Mouse (Mus musculus) 3T3-L1 (cell line): Measurements from ENCODE around the gene Crabp2.

Experiments used
- DNase-seq: peaks from one replicate; pipeline ENCODE4 v3.0.0-alpha.2; 2015; ENCODE audit warnings: low read depth, low spot score

Gene Crabp2

DNA sequence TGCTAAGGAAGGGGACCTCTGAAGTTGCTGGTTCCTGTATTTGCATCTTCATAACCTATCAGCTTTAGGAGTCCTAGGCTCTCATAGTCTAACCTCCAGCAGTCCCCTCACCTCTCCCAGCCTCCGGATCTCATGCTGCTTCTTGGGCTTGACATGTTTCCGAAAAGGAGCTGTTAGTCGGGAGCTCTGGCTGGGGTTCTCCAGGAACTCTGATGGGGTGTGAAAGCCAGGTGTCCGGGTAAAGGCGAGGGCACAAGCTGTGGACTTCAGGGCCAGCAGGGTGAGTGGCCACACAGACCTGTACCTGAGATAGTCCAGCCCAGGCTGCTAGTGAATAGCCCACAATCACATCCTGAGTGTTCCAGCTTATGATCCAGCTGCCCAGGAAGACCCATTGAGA, 21.0 kb upstream of the Crabp2 start:
- no peak for DNase-seq

DNA sequence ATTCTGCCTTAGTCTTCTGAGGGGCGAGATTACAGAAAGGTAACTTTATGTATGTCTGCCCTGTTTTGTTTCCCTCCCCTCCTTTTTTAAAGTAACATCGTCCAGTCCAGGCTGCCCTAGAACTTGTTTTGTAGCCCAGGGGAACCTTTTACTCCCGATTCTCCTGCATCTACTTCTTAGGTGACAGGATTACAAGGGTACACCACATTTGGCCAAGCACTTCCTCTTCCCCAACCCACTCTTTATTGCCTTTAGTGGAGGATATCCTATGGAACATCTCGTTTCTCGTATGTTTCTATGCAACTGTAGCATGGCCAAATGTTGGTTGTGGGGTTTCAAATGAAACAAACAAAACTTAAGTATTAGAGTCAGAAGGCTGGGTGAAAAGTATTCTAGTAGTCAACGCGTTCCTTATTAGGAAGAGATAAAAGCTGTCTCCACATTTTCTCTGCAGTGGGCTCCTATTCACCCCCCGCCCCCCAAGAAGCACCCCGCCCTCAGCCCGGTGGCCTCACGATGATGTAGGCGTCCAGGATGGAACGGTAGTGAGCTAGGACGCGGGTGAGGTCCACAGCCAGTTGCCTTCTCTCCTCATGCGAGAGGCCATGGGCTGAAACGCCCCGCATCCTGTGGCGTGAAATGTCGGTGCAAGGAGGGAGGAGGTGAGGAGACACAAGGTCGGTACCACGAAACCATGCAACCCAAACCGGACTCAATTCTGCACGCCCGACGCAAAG, 19.0 kb upstream of the Crabp2 start:
- DNase-seq = peak; percentile 27

DNA sequence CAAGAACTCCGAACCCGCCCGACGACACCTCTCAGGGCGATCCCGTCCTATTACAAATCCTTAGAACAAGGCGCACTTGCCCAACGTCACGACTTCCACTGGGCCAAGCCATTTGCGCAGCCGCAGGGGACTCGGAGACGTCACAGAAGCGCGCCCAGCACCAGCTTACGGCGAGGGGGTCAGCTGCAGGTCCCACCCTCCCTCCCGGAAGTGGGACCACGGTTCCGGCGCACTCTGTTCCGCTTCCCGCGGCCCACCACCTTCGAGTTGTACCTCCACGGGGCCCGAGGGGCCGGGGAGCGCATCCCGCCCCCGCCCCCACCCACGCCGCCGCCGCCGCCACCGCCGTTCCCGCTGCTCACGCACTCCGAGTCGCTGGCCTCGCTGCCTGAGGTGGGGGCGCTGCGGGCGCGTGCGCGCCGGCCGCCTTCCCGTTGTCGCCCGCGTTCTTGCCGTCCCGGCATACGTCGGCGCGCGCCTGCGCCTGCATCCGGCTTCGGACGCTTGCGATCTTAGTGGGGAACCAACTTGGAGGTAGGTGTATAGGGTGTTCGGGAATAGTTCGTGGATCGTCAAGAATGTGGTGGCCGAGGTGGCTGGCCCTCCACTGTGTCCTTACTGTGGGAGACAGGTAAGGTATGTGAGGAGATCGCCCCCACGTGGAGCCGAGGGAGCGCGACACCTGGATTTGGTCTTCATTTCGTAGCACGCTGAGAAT, 18.2 kb upstream of the Crabp2 start, which contains the start of the genes Isg20l2 and Rrnad1:
TSS of gene Isg20l2 (plus strand) at position 237 of the 718 bp plus-strand sequence.
TSS of gene Rrnad1 (minus strand) at position 640 of the 718 bp plus-strand sequence.
- DNase-seq = peak; percentile 97

DNA sequence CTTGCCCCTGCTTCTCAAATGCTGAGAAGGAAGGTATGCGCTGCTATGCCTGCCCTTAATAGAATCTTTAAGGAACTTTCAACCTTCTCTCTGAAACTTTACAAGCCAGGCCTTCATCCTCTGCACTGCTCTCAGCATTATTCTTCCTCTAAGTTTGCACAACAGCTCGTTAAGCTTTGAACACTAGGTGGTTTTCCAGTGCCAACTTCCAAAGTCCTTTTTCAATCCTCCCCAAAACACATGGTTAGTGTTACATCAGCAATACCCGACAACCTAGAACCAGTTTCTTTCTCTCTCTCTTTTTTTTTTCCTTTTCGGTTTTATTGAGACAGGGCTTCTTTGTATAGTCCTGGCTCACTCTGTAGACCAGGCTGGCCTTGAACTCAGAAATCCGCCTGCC, 14.4 kb upstream of the Crabp2 start:
- no peak for DNase-seq

DNA sequence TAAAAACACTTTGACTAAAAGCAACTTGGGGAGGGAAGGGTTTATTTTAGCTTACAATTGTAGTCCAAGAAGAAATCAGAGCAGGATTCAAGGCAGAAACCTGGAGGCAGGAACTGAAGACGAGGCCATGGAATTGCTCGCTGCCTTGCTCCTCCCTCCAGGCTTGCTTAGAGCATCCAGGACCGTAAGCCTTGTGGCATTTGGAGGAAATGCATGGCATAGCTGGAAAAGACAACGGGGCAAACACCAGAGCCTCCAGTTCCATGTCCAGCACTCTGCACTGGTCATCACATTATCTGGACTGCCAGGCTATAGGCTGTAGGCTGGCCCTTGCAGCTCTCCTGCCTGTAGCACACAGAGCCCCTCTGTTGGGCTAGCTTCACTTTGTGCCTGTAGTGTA, 14.0 kb upstream of the Crabp2 start:
- DNase-seq = peak; percentile 54

DNA sequence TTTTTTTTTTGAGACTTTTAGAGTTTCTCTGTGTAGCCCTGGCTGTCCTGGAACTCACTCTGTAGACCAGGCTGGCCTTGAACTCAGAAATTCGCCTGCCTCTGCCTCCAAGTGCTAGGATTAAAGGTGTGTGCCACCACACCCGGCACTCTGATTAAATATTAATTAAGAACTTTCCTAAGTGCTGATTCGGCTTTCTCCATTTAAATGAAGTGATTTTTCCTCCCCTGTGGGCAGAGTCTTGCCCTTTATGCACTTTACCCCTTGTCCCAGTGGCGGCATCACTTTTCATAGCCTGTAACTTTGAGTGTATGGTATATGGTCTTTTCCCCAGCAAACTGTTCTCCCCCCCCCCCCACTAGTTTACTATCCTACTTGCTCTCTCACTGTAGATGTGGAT, 13.3 kb upstream of the Crabp2 start:
- no peak for DNase-seq

DNA sequence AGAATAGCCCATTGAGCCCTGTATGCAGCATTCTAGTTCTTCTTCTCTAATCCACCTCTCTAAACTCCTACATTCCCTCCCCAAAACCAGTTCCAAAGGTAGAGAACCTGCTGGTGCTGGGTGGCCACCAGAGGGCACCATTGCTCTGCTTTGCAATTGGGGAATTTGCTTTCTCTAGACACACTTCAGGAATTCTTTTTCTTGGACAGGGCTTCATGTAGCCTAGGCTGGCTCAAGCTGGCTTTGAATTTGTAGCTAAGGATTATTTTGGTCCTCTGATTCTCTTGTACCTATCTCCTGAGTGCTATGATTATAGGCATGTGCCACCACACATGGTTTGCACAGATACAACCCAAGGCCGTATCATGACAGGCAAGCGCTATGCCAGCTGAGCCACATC, 12.7 kb upstream of the Crabp2 start:
- peak; percentile 92 for DNase-seq

DNA sequence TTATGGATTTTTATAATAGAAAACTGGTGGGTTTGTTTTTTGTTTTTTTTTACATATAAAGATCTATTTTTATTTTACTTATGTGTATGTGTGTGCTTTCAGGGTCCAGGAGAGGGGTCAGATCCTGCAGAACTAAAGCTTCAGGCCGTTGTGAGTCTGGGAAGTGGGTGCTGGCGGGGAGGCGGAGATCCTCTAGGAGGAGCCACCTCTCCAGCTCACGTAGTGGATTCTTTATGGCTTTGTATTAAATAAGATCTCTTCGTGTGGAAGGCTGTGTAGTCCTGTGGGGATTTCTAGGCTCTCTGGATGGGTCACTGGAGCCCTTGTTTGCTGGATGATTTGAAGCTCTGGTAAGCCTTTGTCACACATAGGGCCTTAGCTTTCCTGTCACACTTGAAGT, 7.9 kb upstream of the Crabp2 start:
- DNase-seq = no peak

DNA sequence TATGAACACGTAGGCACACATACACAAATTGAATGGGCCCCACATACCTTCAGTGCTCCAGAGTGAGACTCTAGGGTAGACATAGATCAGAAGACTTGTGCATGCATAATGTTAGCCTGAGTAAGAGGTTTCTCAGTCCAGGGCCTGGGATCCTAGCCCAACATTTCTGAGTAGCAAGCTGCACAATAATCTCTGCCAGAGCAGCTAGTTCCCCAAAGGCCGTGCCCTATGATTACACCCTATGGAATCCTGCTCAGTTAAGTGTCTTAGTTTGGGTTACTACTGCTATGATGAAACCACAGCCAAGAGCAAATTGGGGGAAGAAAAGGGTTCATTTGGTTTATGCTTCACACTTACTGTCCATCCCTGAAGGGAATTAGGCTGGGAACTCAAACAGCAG, 6.0 kb upstream of the Crabp2 start:
- peak; percentile 92 for DNase-seq

DNA sequence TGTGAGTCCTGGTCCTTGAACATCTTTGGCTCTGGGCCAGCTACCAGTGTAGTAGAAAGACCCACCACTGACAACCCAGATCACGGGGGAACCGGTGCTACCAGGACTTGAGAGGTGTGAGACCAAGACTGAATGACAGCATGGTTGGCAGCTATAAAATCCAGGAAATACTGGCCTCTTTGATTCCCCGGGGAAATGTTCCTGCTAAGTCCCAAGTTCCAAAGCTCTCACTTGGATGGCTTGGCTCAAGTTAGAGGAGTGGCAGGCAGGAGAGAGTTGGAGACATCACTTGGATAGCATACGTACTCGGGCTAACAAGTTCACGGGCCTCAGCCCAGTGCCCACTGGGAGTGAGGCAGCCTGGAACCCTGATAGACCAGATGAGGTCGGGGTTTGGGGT, 4.9 kb upstream of the Crabp2 start:
- peak; percentile 58 for DNase-seq

DNA sequence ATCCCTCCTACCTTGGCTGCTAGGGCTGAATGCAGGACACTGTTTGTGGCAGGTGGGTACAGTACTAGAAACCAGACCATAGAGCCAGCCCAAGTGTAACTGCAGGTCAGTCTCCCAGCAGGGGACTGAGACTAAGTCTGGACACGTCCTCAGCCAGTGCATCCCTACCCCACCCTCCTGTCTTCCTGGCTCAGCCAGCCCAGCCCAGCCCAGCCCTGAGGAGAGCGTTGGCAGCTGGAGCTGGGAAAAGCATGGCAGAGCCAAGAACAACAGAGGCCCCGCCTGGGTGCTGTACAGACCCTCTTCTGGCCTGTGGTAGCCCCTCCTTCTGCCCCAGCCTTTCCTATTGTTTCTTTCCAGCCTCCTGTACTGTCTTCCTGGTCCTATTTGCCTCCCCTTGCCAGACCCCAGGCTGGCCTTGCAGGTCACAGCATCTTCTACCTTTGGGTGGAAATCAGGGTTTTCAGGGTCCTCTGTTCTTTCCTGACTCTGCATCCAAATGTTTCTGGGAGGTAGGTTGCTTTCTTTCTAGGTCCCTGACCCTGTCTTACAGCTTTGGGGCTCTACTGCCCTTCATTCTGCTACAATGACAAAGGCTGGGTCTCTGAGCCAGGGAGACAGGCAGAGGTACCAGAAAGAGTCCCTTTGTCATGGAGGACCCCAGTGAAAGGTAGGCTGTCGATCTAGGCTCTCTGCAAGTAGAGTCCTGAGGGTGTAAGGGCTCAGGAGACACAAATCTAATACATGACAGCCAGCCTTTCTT, 3.4 kb upstream of the Crabp2 start:
- peak; percentile 72 for DNase-seq

DNA sequence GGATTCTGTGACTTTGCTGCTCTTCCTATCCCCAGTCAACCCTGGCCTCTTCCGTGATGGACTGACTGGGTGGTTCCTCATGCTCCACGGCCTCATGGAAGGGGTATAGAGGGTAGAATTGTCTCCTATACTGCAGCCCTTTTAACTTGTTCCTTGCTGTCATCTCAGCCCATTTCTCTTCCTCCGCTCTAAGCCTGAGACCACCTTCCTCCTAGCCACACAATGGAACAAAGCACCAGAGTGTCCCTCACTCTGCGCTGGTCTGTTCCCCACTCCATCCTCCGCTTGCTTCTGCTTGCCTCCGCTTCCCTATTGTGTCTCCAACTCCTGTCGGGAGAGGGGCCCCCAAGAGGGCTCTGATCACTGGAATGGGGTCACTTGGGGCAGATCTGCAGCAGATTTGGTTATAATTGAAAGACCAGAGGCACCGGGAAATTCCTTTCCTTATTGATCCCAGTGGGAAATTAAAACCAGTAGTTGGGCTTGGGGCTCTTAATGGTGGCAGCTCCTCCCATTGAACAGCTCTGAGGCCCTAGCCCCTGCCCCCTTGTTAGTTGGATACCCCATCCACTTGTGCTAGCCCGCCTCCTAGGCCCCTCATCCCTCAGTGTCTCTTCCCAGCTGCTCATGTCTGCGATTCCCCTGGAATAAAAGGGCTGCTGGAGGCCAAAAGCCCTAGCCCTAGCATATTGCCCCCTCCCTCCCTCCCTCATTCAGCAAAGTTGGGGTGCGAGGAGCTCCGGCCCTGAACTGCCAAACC, 2.5 kb upstream of the Crabp2 start:
- DNase-seq = no peak

DNA sequence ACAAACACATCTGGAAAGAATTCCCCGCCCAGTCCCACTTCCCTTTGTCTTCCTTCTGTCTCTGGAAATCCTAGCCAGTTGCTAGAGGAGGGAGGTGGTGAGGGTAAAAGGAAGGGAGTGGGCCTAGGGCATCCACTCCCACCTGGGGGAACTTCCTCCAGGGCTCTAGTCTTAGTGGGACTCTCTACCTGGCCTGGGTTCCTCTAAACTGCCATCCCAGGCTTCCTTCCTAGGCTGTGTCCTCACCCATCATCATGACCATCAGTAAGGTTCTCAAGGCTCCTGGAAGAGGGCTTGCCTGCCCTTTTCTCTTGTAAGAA, 2.0 kb upstream of the Crabp2 start:
- peak; percentile 72 for DNase-seq

DNA sequence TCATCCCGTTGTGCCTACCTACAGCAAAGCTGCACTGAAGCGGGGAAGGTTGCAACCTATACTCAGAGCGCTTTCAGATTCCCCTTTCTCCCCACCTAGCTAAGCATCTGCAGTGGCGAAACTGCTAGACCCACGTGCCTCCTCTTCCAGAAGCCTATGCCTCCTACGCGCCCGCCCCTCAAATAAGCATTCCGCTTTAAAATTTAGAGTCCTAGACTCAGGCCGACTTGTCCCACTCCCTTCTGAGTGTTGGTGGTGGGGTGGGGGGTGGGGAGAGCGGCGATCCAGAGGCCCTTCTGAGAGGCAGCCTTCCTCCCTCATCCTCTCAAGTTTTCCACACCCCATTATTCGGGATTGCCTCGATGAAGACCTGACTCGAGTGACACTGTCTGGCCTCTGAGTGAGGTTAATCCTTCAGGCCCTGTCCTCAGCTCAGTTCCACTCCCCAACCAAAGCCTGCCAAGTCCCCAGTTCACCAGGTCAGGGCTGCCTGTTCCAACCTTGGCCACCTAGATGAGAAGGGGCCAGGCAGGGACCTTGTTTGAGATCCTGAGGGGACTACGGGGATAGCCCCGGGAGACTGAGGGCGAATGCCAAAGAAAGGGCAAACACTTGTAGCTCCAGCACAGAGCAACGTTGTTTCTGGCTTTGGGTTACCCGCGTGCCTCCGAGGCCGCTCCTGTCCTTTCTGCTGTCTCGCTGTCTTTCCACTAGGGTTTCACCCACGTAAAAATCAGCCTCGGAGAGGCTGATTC, 1.2 kb upstream of the Crabp2 start:
- DNase-seq = no peak

DNA sequence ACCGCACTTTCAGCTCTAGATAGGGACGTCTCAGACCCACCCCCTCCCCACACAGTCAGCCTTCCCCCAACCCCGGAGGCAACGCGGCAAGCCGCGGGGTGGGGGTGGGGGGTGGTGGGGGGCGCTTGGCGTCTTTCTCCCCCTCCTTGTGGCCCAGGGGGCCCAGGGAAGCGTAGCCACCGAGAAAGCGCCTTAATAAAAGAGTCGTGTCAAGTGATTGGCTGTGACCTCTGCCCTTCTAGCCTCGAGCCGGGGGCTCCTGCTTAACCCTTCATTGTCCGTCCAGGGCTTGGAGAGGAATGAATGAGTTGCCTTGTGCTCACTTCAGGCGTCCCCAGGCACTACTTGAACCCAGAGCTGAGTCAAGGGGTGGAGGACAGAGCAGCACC, 661 bp upstream of the Crabp2 start:
- no peak for DNase-seq

DNA sequence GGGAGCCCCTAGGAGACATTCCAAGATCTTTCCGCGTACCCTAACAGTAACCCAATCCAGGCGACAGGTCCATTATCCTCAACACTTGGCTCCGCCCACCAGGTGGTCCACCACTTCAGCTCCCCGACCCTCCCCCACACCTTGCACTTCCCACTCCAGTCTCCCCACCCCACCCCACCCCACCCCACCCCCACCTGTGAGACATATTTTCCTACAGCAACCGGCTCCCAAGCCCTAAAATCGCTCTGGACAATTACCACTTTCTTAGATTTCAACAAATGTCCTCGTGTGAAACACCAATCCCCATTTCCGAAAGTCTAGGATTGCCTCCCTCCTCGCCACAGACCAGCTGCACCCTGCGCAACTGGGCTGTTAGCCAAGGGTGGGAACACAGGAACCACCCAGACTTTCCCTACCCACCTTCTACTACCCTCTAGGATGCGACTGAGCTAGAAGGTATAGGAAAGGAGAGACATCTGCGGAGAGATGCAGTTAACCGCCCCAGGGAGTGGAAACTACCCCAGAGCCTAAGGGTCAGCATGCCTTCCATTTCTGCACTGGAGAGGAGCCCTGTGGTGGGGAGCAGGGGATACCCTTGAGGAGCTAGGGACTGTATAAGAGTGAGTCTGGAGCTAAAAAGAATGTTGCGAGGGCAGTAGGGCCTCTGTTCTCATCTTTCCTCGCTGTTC, 944 bp downstream of the Crabp2 start:
- DNase-seq = no peak

DNA sequence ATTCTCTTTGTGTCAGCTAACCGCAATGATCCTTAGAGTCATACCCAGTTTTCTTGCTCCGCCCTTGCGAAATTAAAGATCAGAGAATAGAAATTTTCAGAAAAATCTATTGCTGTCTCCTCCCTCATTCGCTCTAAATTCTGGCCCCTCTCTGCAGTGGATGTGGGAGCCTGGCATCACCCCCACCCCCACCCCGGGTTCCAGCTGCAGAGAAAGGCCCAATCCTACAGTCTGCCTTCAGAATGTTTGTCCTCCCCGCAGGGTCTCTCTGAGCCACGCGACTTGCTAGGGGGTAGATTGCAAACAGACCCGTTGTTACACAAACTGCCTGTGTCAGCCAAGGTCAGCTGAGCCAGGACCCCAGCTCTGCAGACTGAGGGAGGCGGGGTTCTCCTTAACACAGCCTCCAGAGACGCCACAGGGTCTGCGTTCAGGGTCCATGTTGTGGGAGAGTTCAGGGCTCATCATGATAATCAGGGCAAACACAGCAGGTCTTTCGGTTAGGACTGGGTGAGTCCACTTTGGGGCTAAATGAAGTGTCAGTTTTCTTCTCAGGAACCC, 1.6 kb downstream of the Crabp2 start:
- DNase-seq = no peak

DNA sequence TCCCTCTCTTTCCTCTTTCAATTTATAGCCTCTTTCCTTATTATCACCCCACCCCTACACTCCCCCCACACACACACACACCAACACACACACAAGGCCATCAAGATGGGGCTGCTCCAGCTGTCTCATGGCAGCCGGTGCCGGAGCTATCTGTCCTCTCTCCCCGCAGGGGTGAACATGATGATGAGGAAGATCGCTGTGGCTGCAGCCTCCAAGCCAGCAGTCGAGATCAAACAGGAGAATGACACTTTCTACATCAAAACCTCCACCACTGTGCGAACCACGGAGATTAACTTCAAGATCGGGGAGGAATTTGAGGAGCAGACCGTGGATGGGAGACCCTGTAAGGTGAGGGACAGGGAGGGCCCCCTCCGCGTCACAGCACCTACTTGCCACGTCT, 3.5 kb downstream of the Crabp2 start:
- no peak for DNase-seq

DNA sequence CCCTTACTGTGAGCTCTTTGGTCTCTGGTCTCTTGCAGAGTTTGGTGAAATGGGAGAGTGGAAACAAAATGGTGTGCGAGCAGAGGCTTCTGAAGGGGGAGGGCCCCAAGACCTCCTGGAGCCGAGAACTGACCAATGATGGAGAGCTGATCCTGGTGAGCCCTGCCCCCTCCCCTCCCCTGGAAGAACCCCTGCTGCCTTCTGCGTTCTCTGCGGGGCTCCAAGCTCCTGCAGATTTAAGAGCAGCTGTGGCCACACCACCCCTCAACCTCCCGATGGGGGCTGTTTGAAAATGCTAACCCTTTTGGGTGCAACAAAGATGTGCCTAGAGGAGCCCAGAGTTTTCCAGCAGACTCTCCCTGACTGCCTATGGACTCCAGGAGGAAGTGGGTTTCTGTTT, 4.0 kb downstream of the Crabp2 start:
- DNase-seq = no peak

DNA sequence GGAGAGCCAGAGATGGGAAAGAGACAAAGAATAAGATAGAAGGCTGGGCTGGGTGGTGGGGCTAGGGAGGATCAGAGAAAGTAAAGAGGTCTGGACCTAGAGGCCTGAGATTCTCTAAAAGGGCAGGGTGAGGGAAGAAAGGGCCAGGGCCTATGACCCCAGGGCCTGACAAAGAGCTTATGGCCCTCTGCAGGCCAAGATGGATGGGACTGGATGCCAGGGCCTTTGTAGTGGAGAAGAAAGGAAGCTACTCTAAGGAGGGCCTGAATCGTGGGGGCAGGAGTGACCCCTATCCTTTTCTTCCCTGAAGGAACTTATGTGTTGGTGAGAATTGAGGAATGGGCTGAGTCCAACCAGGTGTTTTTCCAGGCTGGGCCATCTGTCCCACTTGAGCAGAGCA, 9.6 kb downstream of the Crabp2 start:
- no peak for DNase-seq
